In the genomic region with DNA sequence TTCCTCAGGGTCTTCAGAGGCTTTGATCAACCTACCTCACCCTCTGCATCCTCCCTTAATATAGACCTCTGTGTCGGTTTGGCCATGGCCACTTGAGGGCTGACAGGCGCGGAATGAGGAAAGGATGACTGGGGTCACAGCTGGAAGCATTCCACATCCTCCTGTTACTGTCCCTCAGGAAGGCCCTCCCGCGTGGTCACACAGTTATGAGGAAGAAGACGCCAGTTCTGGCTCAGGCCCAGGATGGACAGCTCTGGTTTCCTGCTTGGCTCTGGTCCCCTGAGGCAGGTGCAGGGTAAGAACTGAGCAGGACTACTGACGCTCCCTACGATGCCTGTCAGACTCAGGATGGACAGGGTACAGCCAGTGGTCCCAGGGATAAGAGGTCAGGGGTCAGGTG, we compare ENCODE assay signal across 12 mouse cellular contexts. TPM values are rescaled to one million over a fixed set of nuclear protein-coding genes. Genes with fewer than 3 reads are reported as not detected.
A peak's percentile ranks its signal among the peaks of the same experiment; 100 is the strongest.
DNase-seq lines count a peak whose midpoint lies in the region; ATAC-seq and TF ChIP-seq lines count a peak whose summit lies in the region.
"Had no signal": no experiment of that assay in that cellular context is flagged by ENCODE, and none has a peak within 500 bp of the region (broad histone marks: within the 10 kb centered on the region; RNA-seq: fewer than 3 reads in every experiment).

No protein-coding gene starts in this region.

- no peaks in the 10 kb centered on the region for H3K36me3 ChIP-seq in embryonic facial prominence, embryonic 12.5 days
- no peaks in the 10 kb centered on the region for H3K36me3 ChIP-seq in heart, embryonic 12.5 days
- no peaks in the 10 kb centered on the region for H3K36me3 ChIP-seq in limb, embryonic 10.5 days
- H3K36me3 ChIP-seq: embryonic facial prominence, embryonic 13.5 days; hindbrain, embryonic 15.5 days had no signal

- H3K27ac ChIP-seq in layer of hippocampus, adult 2 months = peak overlapping the region; percentile 96; the same call in 1 of the 2 replicates
- 0 out of 2 replicates have a peak overlapping the region, but pooled peaks have one; percentile 17 for H3K27ac ChIP-seq in embryonic facial prominence, embryonic 12.5 days
- no peak overlapping the region for H3K27ac ChIP-seq in heart, embryonic 12.5 days (ENCODE audit: poor library complexity, severe bottlenecking)
- peak overlapping the region; percentile 86 for H3K27ac ChIP-seq in limb, embryonic 10.5 days
- H3K27ac ChIP-seq: embryonic facial prominence, embryonic 13.5 days had no signal

- ATAC-seq in embryonic facial prominence, embryonic 12.5 days (ENCODE audit: insufficient number of reproducible peaks, insufficient read depth, low FRiP score, low TSS enrichment) = no peak
- no peak for ATAC-seq in heart, embryonic 12.5 days (ENCODE audit: insufficient number of reproducible peaks, low FRiP score)

- H3K9me3 ChIP-seq in embryonic facial prominence, embryonic 12.5 days = no peaks in the 10 kb centered on the region
- no peaks in the 10 kb centered on the region for H3K9me3 ChIP-seq in heart, embryonic 12.5 days (replicated peaks)
- no peaks in the 10 kb centered on the region for H3K9me3 ChIP-seq in limb, embryonic 10.5 days (replicated peaks)
- H3K9me3 ChIP-seq: embryonic facial prominence, embryonic 13.5 days; hindbrain, embryonic 15.5 days had no signal

- WGBS in embryonic facial prominence, embryonic 12.5 days = 45% methylated on average over 8 of the region's 8 CpGs
- 53% methylated on average over 8 of the region's 8 CpGs for WGBS in heart, embryonic 12.5 days
- WGBS in limb, embryonic 10.5 days = 53% methylated on average over 8 of the region's 8 CpGs

- no peak overlapping the region for H3K9ac ChIP-seq in embryonic facial prominence, embryonic 12.5 days
- H3K9ac ChIP-seq in heart, embryonic 12.5 days = 0 out of 2 replicates have a peak overlapping the region, but pooled peaks have one; percentile 14
- H3K9ac ChIP-seq: embryonic facial prominence, embryonic 13.5 days; hindbrain, embryonic 15.5 days had no signal

- H3K27me3 ChIP-seq in embryonic facial prominence, embryonic 12.5 days = no peaks in the 10 kb centered on the region
- no peaks in the 10 kb centered on the region for H3K27me3 ChIP-seq in heart, embryonic 12.5 days (replicated peaks)
- H3K27me3 ChIP-seq in limb, embryonic 10.5 days (ENCODE audit: low read depth, poor library complexity, severe bottlenecking) = no peaks in the 10 kb centered on the region
- H3K27me3 ChIP-seq: embryonic facial prominence, embryonic 13.5 days; hindbrain, embryonic 15.5 days had no signal

- intact Hi-C loops in left cerebral cortex, postnatal 14 days (cut with DNase I) = no loop called here

- TF ChIP-seq CTCF in layer of hippocampus, adult 2 months (conservative IDR thresholded peaks at IDR 0.05) = no peak

- no peak overlapping the region for H3K4me3 ChIP-seq in layer of hippocampus, adult 2 months
- H3K4me3 ChIP-seq in embryonic facial prominence, embryonic 12.5 days = no peak overlapping the region
- H3K4me3 ChIP-seq in heart, embryonic 12.5 days = no peak overlapping the region
- no peak overlapping the region for H3K4me3 ChIP-seq in limb, embryonic 10.5 days
- H3K4me3 ChIP-seq: embryonic facial prominence, embryonic 13.5 days; hindbrain, embryonic 15.5 days had no signal

- no peak for DNase-seq in layer of hippocampus, adult 2 months (ENCODE audit: low spot score in 2 of 2)
- no peak for DNase-seq in layer of hippocampus, postnatal 25 days (ENCODE audit: extremely low spot score in 1 of 2, low spot score in 1 of 2)
- no peak for DNase-seq in limb, embryonic 10.5 days (ENCODE audit: low spot score)
- no peak for DNase-seq in left cerebral cortex, postnatal 14 days (ENCODE audit: low spot score in 2 of 2)
- no peak for DNase-seq in ovary, postnatal 10 days (ENCODE audit: low spot score)
- DNase-seq in layer of hippocampus, adult 9-11 months = no peak

- H3K4me1 ChIP-seq in embryonic facial prominence, embryonic 12.5 days = peaks cover 56% of the 10 kb centered on the region
- H3K4me1 ChIP-seq in heart, embryonic 12.5 days (replicated peaks) = peaks cover 49% of the 10 kb centered on the region
- peaks cover 73% of the 10 kb centered on the region for H3K4me1 ChIP-seq in limb, embryonic 10.5 days

- no peak overlapping the region for H3K4me2 ChIP-seq in embryonic facial prominence, embryonic 12.5 days (replicated peaks)
- no peak overlapping the region for H3K4me2 ChIP-seq in heart, embryonic 12.5 days
- H3K4me2 ChIP-seq: embryonic facial prominence, embryonic 13.5 days; hindbrain, embryonic 15.5 days had no signal

RNA-seq across cellular contexts. Expression of a gene that starts 1.3 kb away (rescaled TPM):
- total RNA-seq in layer of hippocampus, adult 2 months (2021) = 1 to 10 TPM in 1 of 2 experiments, under 1 TPM in 1; 0.69 to 1.1 TPM
- under 1 TPM in 1 of 2 experiments, not detected in 1; 0.89 TPM for total RNA-seq in layer of hippocampus, postnatal 25 days (2021)
- 0.61 and 0.78 TPM in 2 replicates for polyA plus RNA-seq in embryonic facial prominence, embryonic 12.5 days (2016; fragmentation: Nextera tagmentation; extraction: Ambion mirVana)
- 0.17 and 0.63 TPM in 2 replicates for polyA plus RNA-seq in heart, embryonic 12.5 days (2016; fragmentation: Nextera tagmentation; extraction: Ambion mirVana)
- polyA plus RNA-seq in limb, embryonic 10.5 days (2016; fragmentation: Nextera tagmentation; extraction: Ambion mirVana) = 0.35 and 0.74 TPM in 2 replicates
- total RNA-seq in left cerebral cortex, postnatal 14 days (2021) = under 1 TPM in 1 of 2 experiments, not detected in 1; 0.80 TPM
- total RNA-seq: liver, adult 2 months had no signal
- polyA plus RNA-seq: liver, adult 2 months; spleen, adult 2 months had no signal

RNA-seq across cellular contexts. Expression of a gene that starts 11.7 kb away (rescaled TPM):
- 1,000 to 10,000 TPM; 1,285 to 1,295 TPM for total RNA-seq in layer of hippocampus, adult 2 months (2021)
- total RNA-seq in layer of hippocampus, postnatal 25 days (2021) = 1,000 to 10,000 TPM; 1,451 to 1,562 TPM
- polyA plus RNA-seq in embryonic facial prominence, embryonic 12.5 days (2016; fragmentation: Nextera tagmentation; extraction: Ambion mirVana) = 3,148 and 3,183 TPM in 2 replicates
- 1,404 and 1,426 TPM in 2 replicates for polyA plus RNA-seq in heart, embryonic 12.5 days (2016; fragmentation: Nextera tagmentation; extraction: Ambion mirVana)
- 3,099 and 3,197 TPM in 2 replicates for polyA plus RNA-seq in limb, embryonic 10.5 days (2016; fragmentation: Nextera tagmentation; extraction: Ambion mirVana)
- 1,000 to 10,000 TPM; 1,748 to 1,778 TPM for total RNA-seq in left cerebral cortex, postnatal 14 days (2021)

RNA-seq across cellular contexts. Expression of a gene that starts 18.5 kb away (rescaled TPM):
- total RNA-seq in layer of hippocampus, adult 2 months (2021) = 10 to 100 TPM; 17.7 to 19.5 TPM
- total RNA-seq in layer of hippocampus, postnatal 25 days (2021) = 10 to 100 TPM; 16.2 to 17.1 TPM
- polyA plus RNA-seq in embryonic facial prominence, embryonic 12.5 days (2016; fragmentation: Nextera tagmentation; extraction: Ambion mirVana) = 44.6 and 48.3 TPM in 2 replicates
- polyA plus RNA-seq in heart, embryonic 12.5 days (2016; fragmentation: Nextera tagmentation; extraction: Ambion mirVana) = 32.0 and 32.3 TPM in 2 replicates
- 34.2 and 40.6 TPM in 2 replicates for polyA plus RNA-seq in limb, embryonic 10.5 days (2016; fragmentation: Nextera tagmentation; extraction: Ambion mirVana)
- total RNA-seq in left cerebral cortex, postnatal 14 days (2021) = 10 to 100 TPM; 30.4 to 35.9 TPM
